Mouse (Mus musculus) frontal cortex, adult (tissue): Measurements from ENCODE around the gene Tcp1.
"Not testable (repeated sequence)": the region's sequence is repeated elsewhere in the genome, so short reads cannot be mapped to it uniquely, and the experiment has no call there.

Experiments used
- ATAC-seq: cut with Nextera tagmentation; 2 replicates; pipeline ENCODE4 v1.9.2; 2017; ENCODE audit warnings: mild to moderate bottlenecking, moderate library complexity, mixed read lengths; ENCODE audit not compliant: low TSS enrichment

Gene Tcp1

DNA sequence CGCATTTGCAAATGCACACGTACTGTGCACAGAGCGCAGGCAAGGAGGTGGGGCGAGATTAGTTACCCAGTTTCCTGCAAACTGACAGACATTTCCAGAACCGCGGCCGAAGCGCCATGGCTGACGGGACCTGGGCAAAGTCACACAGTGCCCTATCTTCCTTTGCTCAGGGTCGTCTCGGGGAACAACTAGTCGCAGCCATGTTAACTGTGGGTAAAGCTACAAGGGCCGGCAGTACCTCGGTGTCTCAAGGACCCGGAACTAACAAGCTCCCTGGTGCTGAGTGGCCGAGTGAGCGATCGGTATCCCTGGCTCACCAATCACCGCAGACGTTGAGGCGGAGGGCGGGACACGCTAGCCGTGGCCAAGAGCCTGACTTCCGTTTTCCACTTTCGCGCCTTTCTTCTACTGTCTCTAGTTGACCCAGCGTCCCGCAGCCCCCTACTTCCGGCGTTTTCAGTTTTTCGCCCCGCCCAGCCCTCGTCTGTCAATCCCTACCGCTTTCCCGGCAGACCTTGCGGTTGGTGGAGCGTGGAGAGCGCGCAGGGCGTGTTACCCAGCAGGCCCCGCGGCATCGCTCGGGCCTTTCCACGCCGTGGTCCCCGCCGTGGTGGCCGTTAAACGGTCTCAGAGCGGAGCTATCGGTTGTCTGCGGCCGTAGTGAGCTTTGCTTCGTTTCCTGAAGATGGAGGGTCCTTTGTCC is 531 bp downstream of the Tcp1 start, which contains the start of gene Mrpl18:
TSS of gene Mrpl18 (minus strand) at position 465 of the 703 bp plus-strand sequence.
- peak; percentile 99 for ATAC-seq

GRCm38 (mm10) chr17:12916588-12917380 is 1.3 kb downstream of the Tcp1 start:
- peak; percentile 38 for ATAC-seq

DNA sequence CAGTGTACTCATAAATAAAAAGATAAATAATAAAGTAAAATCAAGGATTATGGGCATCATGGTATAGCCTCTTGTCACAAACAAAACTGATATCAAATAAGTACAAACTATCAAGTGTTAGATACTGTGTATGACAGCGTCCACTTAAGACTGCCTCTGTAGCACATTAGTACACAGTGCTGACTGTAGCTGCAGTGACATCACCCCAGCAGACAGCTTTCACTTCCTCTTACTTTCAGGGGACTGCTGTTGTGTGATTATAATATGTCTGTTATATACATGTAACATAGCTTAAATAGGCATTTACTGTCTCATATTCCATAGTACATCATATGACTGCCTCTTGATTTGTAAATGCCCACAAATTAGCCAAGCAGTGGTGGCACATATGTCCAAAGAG is 5.6 kb downstream of the Tcp1 start:
- no peak for ATAC-seq

DNA sequence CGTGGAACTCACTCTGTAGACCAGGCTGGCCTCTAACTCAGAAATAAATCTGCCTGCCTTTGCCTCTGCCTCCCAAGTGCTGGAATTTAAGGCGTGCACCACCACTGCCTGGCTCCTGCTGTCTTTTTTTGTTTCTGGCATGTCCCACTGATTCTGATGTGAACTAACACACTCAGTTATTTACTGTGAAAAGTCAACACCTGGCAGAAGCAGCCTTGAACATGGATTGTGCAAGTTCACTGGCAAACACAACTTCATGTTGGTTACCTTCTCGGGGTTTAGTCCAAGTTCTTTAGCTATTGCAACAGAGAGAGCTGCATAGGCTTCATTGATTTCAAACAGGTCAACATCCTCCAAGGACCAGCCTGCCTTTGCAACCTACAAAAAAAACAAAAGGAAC is 9.5 kb downstream of the Tcp1 start:
- ATAC-seq, result no peak

DNA sequence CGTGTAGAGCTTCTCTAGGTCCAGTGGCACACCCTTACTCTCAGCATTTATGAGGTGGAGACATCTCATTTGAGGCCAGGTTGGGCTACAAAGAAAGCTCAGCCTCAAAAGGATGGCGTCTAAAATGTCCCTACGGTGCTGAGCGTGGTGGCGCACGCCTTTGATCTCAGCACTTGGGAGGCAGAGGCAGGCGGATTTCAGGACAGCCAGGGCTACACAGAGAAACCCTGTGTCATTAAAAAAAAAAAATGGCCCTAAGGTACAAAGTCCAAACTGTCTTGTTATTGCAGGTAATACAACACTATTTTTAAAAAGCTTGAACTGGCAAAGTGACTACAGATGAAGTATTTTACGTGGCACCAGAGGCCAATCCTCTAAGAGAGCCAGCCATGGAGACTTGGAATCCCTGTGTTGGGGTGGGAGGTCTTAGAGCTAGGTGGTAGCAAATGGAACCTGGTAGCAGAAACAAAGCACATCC is 10.2 kb downstream of the Tcp1 start:
- ATAC-seq, result no peak

DNA sequence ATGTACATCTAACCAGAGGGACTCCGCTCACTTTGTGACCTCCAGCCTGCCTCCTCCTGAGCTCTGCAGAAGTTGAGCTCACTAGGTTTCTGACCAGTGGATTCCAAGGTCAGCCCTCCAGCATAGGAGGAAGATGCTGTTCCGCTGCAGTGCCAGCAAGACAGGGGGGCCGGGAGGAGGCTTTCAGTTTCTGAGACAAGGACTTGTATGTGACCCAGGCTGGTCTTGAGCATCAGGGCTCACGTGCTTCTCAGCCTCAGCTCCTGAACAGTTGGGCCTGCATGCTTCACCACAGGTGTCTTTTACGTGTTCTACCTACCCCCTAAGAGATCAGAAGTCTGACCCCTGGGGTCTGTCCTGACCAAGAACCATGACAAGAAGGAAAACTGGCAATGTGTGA is 16.1 kb downstream of the Tcp1 start:
- not testable (repeated sequence) for ATAC-seq

- no peak for ATAC-seq
Measured at GRCm38 (mm10) chr17:12935719-12936118, 20.2 kb downstream of the Tcp1 start.

DNA sequence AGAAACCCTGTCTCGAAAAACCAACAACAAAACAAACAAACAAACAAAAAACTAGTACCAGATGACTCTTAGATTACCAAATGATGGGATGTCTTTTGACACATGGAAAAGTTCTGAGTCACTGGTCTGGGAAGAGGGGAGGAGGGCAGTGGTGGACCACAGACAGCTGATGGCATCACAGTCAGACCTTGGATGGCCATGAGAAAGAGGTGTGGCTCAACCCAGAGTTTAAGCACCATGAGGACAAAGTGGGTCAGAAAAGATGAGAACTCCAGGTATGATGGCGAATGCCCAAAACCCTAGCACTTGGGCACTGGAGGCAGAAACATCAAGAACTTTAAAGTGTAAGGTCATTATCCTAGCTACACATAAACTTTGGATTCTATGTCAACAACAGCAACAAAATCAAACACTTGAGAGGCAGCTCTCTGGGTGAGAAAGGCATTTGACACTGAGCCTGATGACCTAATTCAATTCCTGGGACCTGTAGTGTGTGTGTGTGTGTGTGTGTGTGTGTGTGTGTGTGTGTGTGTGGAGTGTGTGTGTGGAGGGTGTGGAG is 22.0 kb downstream of the Tcp1 start:
- ATAC-seq, result no peak

- ATAC-seq, result no peak
Measured at GRCm38 (mm10) chr17:12938077-12938476, 22.6 kb downstream of the Tcp1 start.

GRCm38 (mm10) chr17:12939377-12940148 is 24.1 kb downstream of the Tcp1 start:
- ATAC-seq, result peak; percentile 43

GRCm38 (mm10) chr17:12940151-12940805 is 24.8 kb downstream of the Tcp1 start, which contains the start of gene Acat3:
Gene Acat3, minus strand, starts transcription at chr17:12940600.
- ATAC-seq, result peak; percentile 30; the same call in 1 of the 2 replicates

DNA sequence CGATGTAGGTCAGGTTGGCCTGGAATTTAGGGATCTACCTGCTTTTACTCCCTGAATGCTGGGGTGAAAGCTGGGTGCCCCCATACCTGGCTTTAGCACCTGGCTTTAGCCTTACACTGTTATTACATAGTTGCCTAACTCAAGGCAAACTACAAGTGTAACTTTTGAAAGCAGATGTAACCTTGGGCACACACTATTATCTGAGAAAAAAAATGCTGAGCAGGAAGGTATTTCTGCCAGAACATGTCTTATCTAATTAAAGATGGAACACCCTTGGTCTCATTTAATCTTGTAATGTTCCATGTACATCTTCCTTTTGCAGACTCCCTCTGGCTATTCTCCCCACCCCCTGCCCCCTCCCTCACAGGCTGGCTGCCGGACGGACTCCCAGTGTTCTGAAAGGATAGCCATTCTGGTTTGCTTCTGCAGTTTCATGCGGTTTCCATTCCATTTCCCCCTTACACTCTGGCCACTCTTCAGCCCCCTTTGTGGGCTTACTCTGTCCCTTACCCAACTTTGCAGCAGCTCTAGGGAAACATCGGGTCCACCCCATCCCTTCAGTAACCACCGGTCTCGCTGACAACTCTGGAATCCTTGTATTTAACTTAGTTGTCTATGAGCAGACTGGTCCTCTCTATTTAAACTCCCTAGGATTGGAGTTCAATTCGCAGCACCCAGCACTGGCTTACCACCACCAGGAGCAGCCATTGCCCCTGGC is 26.2 kb downstream of the Tcp1 start:
- no peak for ATAC-seq

GRCm38 (mm10) chr17:12942459-12943162 is 27.1 kb downstream of the Tcp1 start:
- ATAC-seq, result no peak

- no peak for ATAC-seq
Measured at GRCm38 (mm10) chr17:12949669-12950068, 34.2 kb downstream of the Tcp1 start.

DNA sequence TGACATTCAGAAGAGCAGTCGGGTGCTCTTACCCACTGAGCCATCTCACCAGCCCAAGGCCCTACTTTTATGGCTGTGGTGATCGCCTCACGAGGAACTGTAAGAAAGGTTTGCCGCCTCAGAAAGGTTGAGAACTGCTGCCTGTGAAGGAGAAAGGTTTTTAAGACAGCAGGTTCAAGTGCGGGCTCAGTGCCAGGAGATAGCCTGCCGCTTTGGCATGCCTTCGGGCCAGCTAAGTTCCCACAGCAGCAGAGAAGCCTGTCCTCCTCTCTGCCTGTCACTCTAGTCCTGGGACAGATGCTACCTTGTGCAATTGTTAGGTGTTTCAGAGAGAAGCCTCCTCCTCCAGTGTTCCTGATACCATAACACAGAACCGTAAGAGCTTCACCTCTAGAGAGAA is 41.2 kb downstream of the Tcp1 start:
- no peak for ATAC-seq

- not testable (repeated sequence) for ATAC-seq
Measured at GRCm38 (mm10) chr17:12959377-12959776, 43.9 kb downstream of the Tcp1 start.

- peak; percentile 96 for ATAC-seq
Measured at GRCm38 (mm10) chr17:12960331-12960873, 44.9 kb downstream of the Tcp1 start, which contains the start of gene Acat2. Gene Acat2, minus strand, starts transcription at chr17:12960747.

DNA sequence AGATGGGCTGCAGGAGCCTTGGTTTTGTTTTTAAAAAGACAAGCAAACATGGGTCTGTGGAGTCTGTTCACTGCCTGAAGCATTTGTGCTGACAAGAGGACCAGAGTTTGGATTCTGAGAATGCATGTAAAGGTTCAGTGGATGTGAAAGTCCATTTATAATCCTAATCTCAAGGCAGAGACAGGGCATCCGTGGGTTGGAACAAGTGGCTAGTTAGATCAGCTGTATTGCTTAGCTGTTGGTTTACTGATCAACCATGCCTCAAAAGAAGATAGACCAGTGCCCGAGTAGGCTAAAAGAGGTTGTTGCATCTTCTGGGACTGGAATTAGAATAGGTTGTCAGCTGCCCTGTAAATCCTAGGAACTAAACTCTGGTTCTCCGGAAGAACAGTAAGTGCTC is 48.0 kb downstream of the Tcp1 start:
- ATAC-seq, result no peak

GRCm38 (mm10) chr17:12967173-12967572 is 51.7 kb downstream of the Tcp1 start:
- no peak for ATAC-seq

DNA sequence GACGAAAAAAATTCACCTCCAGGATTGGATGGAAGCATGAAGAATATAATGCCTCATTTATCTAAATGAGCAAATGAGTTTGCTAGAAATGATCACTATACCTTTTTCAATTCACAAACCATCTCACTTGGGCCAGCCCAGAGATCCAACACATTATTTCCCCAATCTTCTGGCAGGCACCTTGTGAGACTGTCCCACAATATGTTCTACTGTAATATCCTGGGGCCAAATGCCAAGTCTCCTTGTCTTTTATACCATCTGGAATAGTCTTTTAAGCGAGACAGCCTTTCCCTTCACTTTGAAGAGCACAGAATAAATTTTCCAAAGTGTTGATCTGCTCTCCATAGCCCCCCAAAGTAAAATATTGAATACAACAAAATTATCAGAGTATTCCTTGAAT is 58.4 kb downstream of the Tcp1 start:
- ATAC-seq, result no peak
